Mouse (Mus musculus): Measurements from ENCODE around the gene Sema6d. TPM values are rescaled to one million over a fixed set of nuclear protein-coding genes. Genes with fewer than 3 reads are reported as not detected.

Sema6d gene
- polyA plus RNA-seq, 1 experiment from 2014 or later: 41.3 TPM

GRCm38 (mm10) chr2:124554751-124555415 lies 465.1 kb downstream of the Sema6d start:
- no peak overlapping the region for H3K4me2 ChIP-seq (ENCODE audit: low read length)
- 92% methylated on average over 1 of the region's 1 CpGs for WGBS
- H3K9ac ChIP-seq (ENCODE audit: low read depth, low read length): no peak overlapping the region
- 0 out of 2 replicates have a peak, but pooled peaks have one; percentile 23 for ATAC-seq
- 0 out of 2 replicates have a peak overlapping the region, but pooled peaks have one; percentile 0 for H3K27ac ChIP-seq (ENCODE audit: low read depth, low read length)
- no peaks in the 10 kb centered on the region for H3K4me1 ChIP-seq (ENCODE audit: control insufficient read depth, insufficient read depth, low read depth, low read length)
- no peaks in the 10 kb centered on the region for H3K36me3 ChIP-seq (ENCODE audit: control insufficient read depth, insufficient read depth, low read length)
- H3K4me3 ChIP-seq (ENCODE audit: low read length): no peak overlapping the region
- H3K27me3 ChIP-seq (replicated peaks; ENCODE audit: control insufficient read depth, insufficient read depth, low read length): no peaks in the 10 kb centered on the region
- no peaks in the 10 kb centered on the region for H3K9me3 ChIP-seq (ENCODE audit: control insufficient read depth, low read length)

DNA sequence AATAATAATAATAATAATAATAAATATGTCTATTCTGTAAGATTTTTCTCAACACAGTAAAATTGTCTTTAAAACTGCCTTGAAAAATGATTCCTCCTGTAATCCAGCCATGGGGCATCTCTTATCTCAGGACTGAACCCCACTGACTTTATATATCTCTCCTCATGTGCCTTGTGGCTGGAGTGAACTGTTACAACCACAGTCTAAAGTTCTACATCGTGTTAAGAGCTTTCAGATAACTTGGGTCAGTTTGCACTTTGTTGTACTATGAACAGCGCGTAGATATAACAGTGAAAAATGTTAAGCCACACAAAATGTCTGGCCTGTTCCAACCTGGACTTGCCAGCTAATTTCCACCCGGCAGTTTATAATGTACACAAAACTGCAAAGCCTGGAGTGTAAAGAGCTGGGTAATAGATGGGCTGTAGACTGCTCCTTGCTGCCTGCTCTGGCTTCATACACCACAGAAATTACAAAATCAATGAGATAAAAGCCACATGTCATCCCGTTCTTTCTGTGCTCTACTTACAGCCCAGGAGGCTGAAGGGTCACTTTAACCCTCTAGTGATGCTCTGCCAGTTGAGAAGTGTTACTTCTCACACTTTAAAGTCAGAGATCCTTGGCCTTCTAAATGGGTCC lies 467.2 kb downstream of the Sema6d start:
- Histone ChIP-seq H3K4me3 (ENCODE audit: low read length) (no peak overlapping the region), H3K36me3 (ENCODE audit: control insufficient read depth, insufficient read depth, low read length) (no peaks in the 10 kb centered on the region), H3K27ac (ENCODE audit: low read depth, low read length) (no peak overlapping the region), H3K9me3 (ENCODE audit: control insufficient read depth, low read length) (no peaks in the 10 kb centered on the region), H3K4me2 (ENCODE audit: low read length) (no peak overlapping the region), H3K4me1 (ENCODE audit: control insufficient read depth, insufficient read depth, low read depth, low read length) (peaks cover under 1% of the 10 kb centered on the region), H3K27me3 (replicated peaks; ENCODE audit: control insufficient read depth, insufficient read depth, low read length) (no peaks in the 10 kb centered on the region), H3K9ac (ENCODE audit: low read depth, low read length) (no peak overlapping the region)
- ATAC-seq: no peak
- WGBS: 83% methylated on average over 5 of the region's 5 CpGs

- WGBS: 90% methylated on average over 7 of the region's 7 CpGs
- no peak for ATAC-seq
Observed at GRCm38 (mm10) chr2:124558021-124558420, 468.3 kb downstream of the Sema6d start.

DNA sequence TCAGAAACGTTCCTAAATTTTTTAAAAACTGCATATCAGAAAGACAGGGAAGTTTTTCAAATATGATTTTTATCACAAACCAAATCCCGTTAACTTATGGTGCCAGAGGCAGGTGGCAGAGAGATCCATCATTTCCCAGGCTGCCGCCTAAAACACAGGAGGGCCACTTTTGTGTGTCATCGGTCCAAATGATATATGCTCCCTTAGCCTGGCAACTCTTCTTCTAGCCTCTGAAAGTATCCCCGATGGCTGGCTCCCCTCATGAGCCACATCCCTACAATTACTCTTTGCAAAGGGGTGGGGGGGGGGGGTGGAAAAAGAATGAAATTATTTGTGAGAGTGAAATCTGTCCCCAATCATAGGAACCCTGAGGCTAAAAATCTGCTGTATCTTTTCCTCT lies 471.9 kb downstream of the Sema6d start:
- Histone ChIP-seq H3K4me3 (ENCODE audit: low read length) (no peak overlapping the region), H3K4me2 (ENCODE audit: low read length) (no peak overlapping the region), H3K27ac (ENCODE audit: low read depth, low read length) (no peak overlapping the region), H3K27me3 (replicated peaks; ENCODE audit: control insufficient read depth, insufficient read depth, low read length) (no peaks in the 10 kb centered on the region), H3K4me1 (ENCODE audit: control insufficient read depth, insufficient read depth, low read depth, low read length) (peaks cover 4% of the 10 kb centered on the region), H3K36me3 (ENCODE audit: control insufficient read depth, insufficient read depth, low read length) (no peaks in the 10 kb centered on the region), H3K9me3 (ENCODE audit: control insufficient read depth, low read length) (no peaks in the 10 kb centered on the region), H3K9ac (ENCODE audit: low read depth, low read length) (no peak overlapping the region)
- ATAC-seq: peak; percentile 37
- WGBS: 42% methylated on average over 5 of the region's 5 CpGs

More at GRCm38 (mm10) chr2:124558021-124558420, 468.3 kb downstream of the Sema6d start:
- Histone ChIP-seq H3K27me3 (replicated peaks; ENCODE audit: control insufficient read depth, insufficient read depth, low read length) (no peaks in the 10 kb centered on the region), H3K4me2 (ENCODE audit: low read length) (no peak overlapping the region), H3K9me3 (ENCODE audit: control insufficient read depth, low read length) (no peaks in the 10 kb centered on the region), H3K27ac (ENCODE audit: low read depth, low read length) (no peak overlapping the region), H3K36me3 (ENCODE audit: control insufficient read depth, insufficient read depth, low read length) (no peaks in the 10 kb centered on the region), H3K9ac (ENCODE audit: low read depth, low read length) (no peak overlapping the region), H3K4me1 (ENCODE audit: control insufficient read depth, insufficient read depth, low read depth, low read length) (peaks cover 4% of the 10 kb centered on the region), H3K4me3 (ENCODE audit: low read length) (no peak overlapping the region)

DNA sequence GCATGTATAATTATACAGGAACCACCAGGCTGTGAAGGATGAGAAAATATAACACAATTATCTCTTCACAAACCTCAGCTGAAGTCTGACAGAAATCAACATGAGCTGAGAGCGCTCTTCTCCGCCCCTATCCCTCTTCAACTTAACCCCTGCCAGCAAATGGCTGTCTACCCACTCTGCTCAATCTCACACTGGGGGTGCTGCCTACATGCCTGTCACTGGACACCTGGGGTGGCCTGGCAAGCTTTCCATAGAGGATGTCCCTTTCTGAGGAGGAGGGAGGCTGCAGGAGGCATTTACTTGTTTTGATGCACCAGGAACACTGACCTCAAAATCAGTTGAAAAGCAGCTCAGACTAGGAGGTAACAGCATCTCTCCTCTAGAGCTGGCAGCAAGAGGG lies 472.3 kb downstream of the Sema6d start:
- WGBS: 27% methylated on average over 2 of the region's 2 CpGs
- peak; percentile 47 for ATAC-seq
- no peaks in the 10 kb centered on the region for H3K27me3 ChIP-seq (replicated peaks; ENCODE audit: control insufficient read depth, insufficient read depth, low read length)

GRCm38 (mm10) chr2:124563759-124564158 lies 474.0 kb downstream of the Sema6d start:
- no peak overlapping the region for H3K4me3 ChIP-seq (ENCODE audit: low read length)
- H3K27ac ChIP-seq (ENCODE audit: low read depth, low read length): no peak overlapping the region
- no peak overlapping the region for H3K9ac ChIP-seq (ENCODE audit: low read depth, low read length)
- H3K4me1 ChIP-seq (ENCODE audit: control insufficient read depth, insufficient read depth, low read depth, low read length): peaks cover 4% of the 10 kb centered on the region
- ATAC-seq: no peak
- no peaks in the 10 kb centered on the region for H3K9me3 ChIP-seq (ENCODE audit: control insufficient read depth, low read length)
- no peaks in the 10 kb centered on the region for H3K27me3 ChIP-seq (replicated peaks; ENCODE audit: control insufficient read depth, insufficient read depth, low read length)
- no peak overlapping the region for H3K4me2 ChIP-seq (ENCODE audit: low read length)
- no peaks in the 10 kb centered on the region for H3K36me3 ChIP-seq (ENCODE audit: control insufficient read depth, insufficient read depth, low read length)
- 85% methylated on average over 5 of the region's 5 CpGs for WGBS

More for the DNA sequence above, 472.3 kb downstream of the Sema6d start:
- Histone ChIP-seq H3K9ac (ENCODE audit: low read depth, low read length) (no peak overlapping the region), H3K36me3 (ENCODE audit: control insufficient read depth, insufficient read depth, low read length) (no peaks in the 10 kb centered on the region), H3K9me3 (ENCODE audit: control insufficient read depth, low read length) (no peaks in the 10 kb centered on the region), H3K4me3 (ENCODE audit: low read length) (no peak overlapping the region), H3K4me2 (ENCODE audit: low read length) (no peak overlapping the region), H3K27ac (ENCODE audit: low read depth, low read length) (0 out of 2 replicates have a peak overlapping the region, but pooled peaks have one; percentile 18), H3K4me1 (ENCODE audit: control insufficient read depth, insufficient read depth, low read depth, low read length) (peaks cover 4% of the 10 kb centered on the region)

GRCm38 (mm10) chr2:124573734-124574133 lies 484.0 kb downstream of the Sema6d start:
- no peak overlapping the region for H3K4me2 ChIP-seq (ENCODE audit: low read length)
- H3K27me3 ChIP-seq (replicated peaks; ENCODE audit: control insufficient read depth, insufficient read depth, low read length): no peaks in the 10 kb centered on the region
- no peaks in the 10 kb centered on the region for H3K4me1 ChIP-seq (ENCODE audit: control insufficient read depth, insufficient read depth, low read depth, low read length)
- 81% methylated on average over 4 of the region's 4 CpGs for WGBS
- no peak overlapping the region for H3K27ac ChIP-seq (ENCODE audit: low read depth, low read length)
- H3K9ac ChIP-seq (ENCODE audit: low read depth, low read length): no peak overlapping the region
- H3K4me3 ChIP-seq (ENCODE audit: low read length): no peak overlapping the region
- H3K9me3 ChIP-seq (ENCODE audit: control insufficient read depth, low read length): no peaks in the 10 kb centered on the region
- no peak for ATAC-seq
- no peaks in the 10 kb centered on the region for H3K36me3 ChIP-seq (ENCODE audit: control insufficient read depth, insufficient read depth, low read length)

- no peak overlapping the region for H3K27ac ChIP-seq (ENCODE audit: low read depth, low read length)
- H3K4me3 ChIP-seq (ENCODE audit: low read length): no peak overlapping the region
- no peaks in the 10 kb centered on the region for H3K9me3 ChIP-seq (ENCODE audit: control insufficient read depth, low read length)
- H3K4me2 ChIP-seq (ENCODE audit: low read length): no peak overlapping the region
- no peaks in the 10 kb centered on the region for H3K4me1 ChIP-seq (ENCODE audit: control insufficient read depth, insufficient read depth, low read depth, low read length)
- H3K36me3 ChIP-seq (ENCODE audit: control insufficient read depth, insufficient read depth, low read length): no peaks in the 10 kb centered on the region
- 94% methylated on average over 2 of the region's 2 CpGs for WGBS
- ATAC-seq: no peak
- no peak overlapping the region for H3K9ac ChIP-seq (ENCODE audit: low read depth, low read length)
- no peaks in the 10 kb centered on the region for H3K27me3 ChIP-seq (replicated peaks; ENCODE audit: control insufficient read depth, insufficient read depth, low read length)
Observed at GRCm38 (mm10) chr2:124576053-124576452, 486.3 kb downstream of the Sema6d start.

DNA sequence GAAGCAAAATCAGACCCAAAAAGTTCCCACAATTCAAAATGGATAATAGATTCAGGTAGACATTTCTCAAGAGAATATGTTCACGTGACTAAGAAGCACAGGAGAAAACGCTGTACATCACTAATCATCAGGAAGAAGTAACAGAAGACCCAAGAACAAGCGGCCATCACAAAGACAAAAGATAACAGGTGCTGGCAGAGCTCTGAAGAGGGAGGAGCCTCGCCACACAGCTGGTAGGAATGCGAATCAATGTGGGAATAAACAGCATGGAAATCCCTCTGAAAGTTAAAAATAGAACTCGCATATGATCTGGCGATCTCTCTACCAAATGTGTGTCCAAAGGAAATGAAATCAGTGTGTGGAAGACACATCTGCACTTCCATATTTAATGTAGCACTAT lies 493.8 kb downstream of the Sema6d start:
- H3K27me3 ChIP-seq (replicated peaks; ENCODE audit: control insufficient read depth, insufficient read depth, low read length): no peaks in the 10 kb centered on the region
- WGBS: 72% methylated on average over 7 of the region's 7 CpGs
- no peaks in the 10 kb centered on the region for H3K36me3 ChIP-seq (ENCODE audit: control insufficient read depth, insufficient read depth, low read length)
- H3K4me3 ChIP-seq (ENCODE audit: low read length): no peak overlapping the region
- H3K4me2 ChIP-seq (ENCODE audit: low read length): no peak overlapping the region
- no peak overlapping the region for H3K9ac ChIP-seq (ENCODE audit: low read depth, low read length)
- H3K4me1 ChIP-seq (ENCODE audit: control insufficient read depth, insufficient read depth, low read depth, low read length): no peaks in the 10 kb centered on the region
- no peaks in the 10 kb centered on the region for H3K9me3 ChIP-seq (ENCODE audit: control insufficient read depth, low read length)
- no peak overlapping the region for H3K27ac ChIP-seq (ENCODE audit: low read depth, low read length)
- ATAC-seq: no peak

All from hindbrain, embryonic 16.5 days (tissue).